Mouse (Mus musculus): ENCODE measurements around the gene Zkscan6.

- TF ChIP-seq CTCF (IDR thresholded peaks at IDR 0.05; ENCODE audit: borderline replicate concordance, extremely low read depth, insufficient read depth, insufficient read length) (no peak), POLR2A (IDR thresholded peaks at IDR 0.05; ENCODE audit: borderline replicate concordance, extremely low read depth, insufficient read depth, insufficient read length, poor library complexity, severe bottlenecking) (no peak)
Measured at GRCm38 (mm10) chr11:65812088-65812487, 5.1 kb downstream of the Zkscan6 start.

Measured in brain, embryonic 14.5 days (tissue).